Mouse (Mus musculus): ENCODE measurements at regions not wholly inside any gene's neighbourhood (a gene's known extent, or its start where the extent isn't known, plus 50 kb on each side); places are given as distances from the start of the nearest gene placed in this dataset.

- 79% methylated on average over 2 of the region's 2 CpGs for WGBS
- no peaks in the 10 kb centered on the region for H3K27me3 ChIP-seq
- H3K4me1 ChIP-seq, result no peaks in the 10 kb centered on the region
- ATAC-seq (ENCODE audit: insufficient number of reproducible peaks, insufficient read depth, low FRiP score, low TSS enrichment), result no peak
- H3K9ac ChIP-seq, result no peak overlapping the region
- no peaks in the 10 kb centered on the region for H3K36me3 ChIP-seq
- H3K4me2 ChIP-seq (replicated peaks), result no peak overlapping the region
- H3K27ac ChIP-seq, result no peak overlapping the region
- no peak overlapping the region for H3K4me3 ChIP-seq
- H3K9me3 ChIP-seq, result no peaks in the 10 kb centered on the region
Measured at GRCm38 (mm10) chr8:66756639-66757038, 59.6 kb downstream of the Npy1r start.

GRCm38 (mm10) chr8:66757830-66758229, 60.8 kb downstream of the Npy1r start:
- Histone ChIP-seq H3K36me3 (no peaks in the 10 kb centered on the region), H3K9me3 (no peaks in the 10 kb centered on the region), H3K27me3 (no peaks in the 10 kb centered on the region), H3K27ac (no peak overlapping the region), H3K4me1 (no peaks in the 10 kb centered on the region), H3K9ac (no peak overlapping the region), H3K4me3 (no peak overlapping the region), H3K4me2 (replicated peaks) (no peak overlapping the region)
- 74% methylated on average over 2 of the region's 2 CpGs for WGBS
- ATAC-seq (ENCODE audit: insufficient number of reproducible peaks, insufficient read depth, low FRiP score, low TSS enrichment), result no peak

GRCm38 (mm10) chr8:66758519-66758918, 61.5 kb downstream of the Npy1r start:
- no peak overlapping the region for H3K27ac ChIP-seq
- ATAC-seq (ENCODE audit: insufficient number of reproducible peaks, insufficient read depth, low FRiP score, low TSS enrichment), result no peak
- H3K27me3 ChIP-seq, result no peaks in the 10 kb centered on the region
- H3K4me3 ChIP-seq, result no peak overlapping the region
- H3K4me1 ChIP-seq, result no peaks in the 10 kb centered on the region
- H3K36me3 ChIP-seq, result no peaks in the 10 kb centered on the region
- WGBS, result 94% methylated on average over 2 of the region's 2 CpGs
- no peak overlapping the region for H3K9ac ChIP-seq
- no peaks in the 10 kb centered on the region for H3K9me3 ChIP-seq
- H3K4me2 ChIP-seq (replicated peaks), result no peak overlapping the region

GRCm38 (mm10) chr8:66759716-66760115, 62.7 kb downstream of the Npy1r start:
- Histone ChIP-seq H3K36me3 (no peaks in the 10 kb centered on the region), H3K9ac (no peak overlapping the region), H3K27ac (no peak overlapping the region), H3K4me1 (no peaks in the 10 kb centered on the region), H3K9me3 (no peaks in the 10 kb centered on the region), H3K4me3 (no peak overlapping the region), H3K4me2 (replicated peaks) (no peak overlapping the region), H3K27me3 (no peaks in the 10 kb centered on the region)
- no peak for ATAC-seq (ENCODE audit: insufficient number of reproducible peaks, insufficient read depth, low FRiP score, low TSS enrichment)

- no peak overlapping the region for H3K4me3 ChIP-seq
- no peak overlapping the region for H3K9ac ChIP-seq
- H3K27me3 ChIP-seq, result no peaks in the 10 kb centered on the region
- 69% methylated on average over 3 of the region's 3 CpGs for WGBS
- H3K4me1 ChIP-seq, result no peaks in the 10 kb centered on the region
- no peak overlapping the region for H3K27ac ChIP-seq
- no peaks in the 10 kb centered on the region for H3K9me3 ChIP-seq
- H3K4me2 ChIP-seq (replicated peaks), result no peak overlapping the region
- H3K36me3 ChIP-seq, result no peaks in the 10 kb centered on the region
- ATAC-seq (ENCODE audit: insufficient number of reproducible peaks, insufficient read depth, low FRiP score, low TSS enrichment), result no peak
Measured at GRCm38 (mm10) chr8:66760958-66761583, 64.1 kb downstream of the Npy1r start.

GRCm38 (mm10) chr8:66764992-66765528, 68.1 kb downstream of the Npy1r start:
- H3K27ac ChIP-seq, result no peak overlapping the region
- H3K27me3 ChIP-seq, result no peaks in the 10 kb centered on the region
- H3K4me1 ChIP-seq, result no peaks in the 10 kb centered on the region
- no peak overlapping the region for H3K4me2 ChIP-seq (replicated peaks)
- H3K4me3 ChIP-seq, result no peak overlapping the region
- H3K9me3 ChIP-seq, result no peaks in the 10 kb centered on the region
- 40% methylated on average over 3 of the region's 3 CpGs for WGBS
- no peak overlapping the region for H3K9ac ChIP-seq
- H3K36me3 ChIP-seq, result no peaks in the 10 kb centered on the region
- no peak for ATAC-seq (ENCODE audit: insufficient number of reproducible peaks, insufficient read depth, low FRiP score, low TSS enrichment)

- Histone ChIP-seq H3K9me3 (no peaks in the 10 kb centered on the region), H3K4me3 (no peak overlapping the region), H3K4me2 (replicated peaks) (no peak overlapping the region), H3K27me3 (no peaks in the 10 kb centered on the region), H3K36me3 (no peaks in the 10 kb centered on the region), H3K9ac (no peak overlapping the region), H3K27ac (no peak overlapping the region), H3K4me1 (no peaks in the 10 kb centered on the region)
- no peak for ATAC-seq (ENCODE audit: insufficient number of reproducible peaks, insufficient read depth, low FRiP score, low TSS enrichment)
Measured at GRCm38 (mm10) chr8:66768379-66768969, 71.5 kb downstream of the Npy1r start.

- WGBS, result 67% methylated on average over 4 of the region's 4 CpGs
- H3K4me2 ChIP-seq (replicated peaks), result no peak overlapping the region
Measured at GRCm38 (mm10) chr8:66771111-66771510, 74.1 kb downstream of the Npy1r start.

GRCm38 (mm10) chr8:66772653-66773052, 75.7 kb downstream of the Npy1r start:
- Histone ChIP-seq H3K9ac (no peak overlapping the region), H3K27ac (no peak overlapping the region), H3K4me1 (no peaks in the 10 kb centered on the region), H3K36me3 (no peaks in the 10 kb centered on the region), H3K9me3 (no peaks in the 10 kb centered on the region), H3K4me3 (no peak overlapping the region), H3K27me3 (no peaks in the 10 kb centered on the region), H3K4me2 (replicated peaks) (no peak overlapping the region)
- WGBS, result 76% methylated on average over 4 of the region's 4 CpGs
- ATAC-seq (ENCODE audit: insufficient number of reproducible peaks, insufficient read depth, low FRiP score, low TSS enrichment), result no peak

More at GRCm38 (mm10) chr8:66771111-66771510, 74.1 kb downstream of the Npy1r start:
- no peak for ATAC-seq (ENCODE audit: insufficient number of reproducible peaks, insufficient read depth, low FRiP score, low TSS enrichment)
- Histone ChIP-seq H3K4me3 (no peak overlapping the region), H3K9ac (no peak overlapping the region), H3K27ac (no peak overlapping the region), H3K36me3 (no peaks in the 10 kb centered on the region), H3K27me3 (no peaks in the 10 kb centered on the region), H3K9me3 (no peaks in the 10 kb centered on the region), H3K4me1 (no peaks in the 10 kb centered on the region)

GRCm38 (mm10) chr8:66777115-66777877, 80.3 kb downstream of the Npy1r start:
- H3K9me3 ChIP-seq, result no peaks in the 10 kb centered on the region
- no peak overlapping the region for H3K4me3 ChIP-seq
- H3K27me3 ChIP-seq, result no peaks in the 10 kb centered on the region
- H3K4me1 ChIP-seq, result 0 out of 2 replicates have a peak, but pooled peaks cover 2% of the 10 kb centered on the region
- no peaks in the 10 kb centered on the region for H3K36me3 ChIP-seq
- peak overlapping the region; percentile 23; the same call in 1 of the 2 replicates for H3K4me2 ChIP-seq (replicated peaks)
- WGBS, result 26% methylated on average over 14 of the region's 14 CpGs
- H3K27ac ChIP-seq, result 0 out of 2 replicates have a peak overlapping the region, but pooled peaks have one; percentile 12
- peak; percentile 74 for ATAC-seq (ENCODE audit: insufficient number of reproducible peaks, insufficient read depth, low FRiP score, low TSS enrichment)
- H3K9ac ChIP-seq, result no peak overlapping the region

GRCm38 (mm10) chr8:66779622-66780021, 80.4 kb upstream of the Naf1 start:
- Histone ChIP-seq H3K36me3 (no peaks in the 10 kb centered on the region), H3K4me2 (replicated peaks) (no peak overlapping the region), H3K27me3 (no peaks in the 10 kb centered on the region), H3K9ac (no peak overlapping the region), H3K27ac (no peak overlapping the region), H3K9me3 (no peaks in the 10 kb centered on the region), H3K4me1 (0 out of 2 replicates have a peak, but pooled peaks cover 2% of the 10 kb centered on the region), H3K4me3 (no peak overlapping the region)
- 94% methylated on average over 1 of the region's 1 CpGs for WGBS
- no peak for ATAC-seq (ENCODE audit: insufficient number of reproducible peaks, insufficient read depth, low FRiP score, low TSS enrichment)

- H3K27me3 ChIP-seq, result no peaks in the 10 kb centered on the region
- H3K4me1 ChIP-seq, result 0 out of 2 replicates have a peak, but pooled peaks cover 2% of the 10 kb centered on the region
- H3K36me3 ChIP-seq, result no peaks in the 10 kb centered on the region
- ATAC-seq (ENCODE audit: insufficient number of reproducible peaks, insufficient read depth, low FRiP score, low TSS enrichment), result no peak
- H3K4me3 ChIP-seq, result no peak overlapping the region
- 65% methylated on average over 2 of the region's 2 CpGs for WGBS
- H3K27ac ChIP-seq, result no peak overlapping the region
- H3K9ac ChIP-seq, result no peak overlapping the region
- H3K4me2 ChIP-seq (replicated peaks), result no peak overlapping the region
- H3K9me3 ChIP-seq, result no peaks in the 10 kb centered on the region
Measured at GRCm38 (mm10) chr8:66782656-66783055, 77.4 kb upstream of the Naf1 start.
